Mouse (Mus musculus) small intestine, adult 2 months (tissue): ENCODE data around the gene Pde4b.

Source experiments
- CTCF ChIP-seq: fragments of 200-500 bp; IDR thresholded peaks from 2 replicates; pipeline ENCODE4 v1.5.1; 2012; ENCODE audit warnings: low read depth, mild to moderate bottlenecking, control low read depth, inconsistent platforms, low read length, moderate library complexity, mixed read lengths; ENCODE audit not compliant: insufficient replicate concordance, insufficient read length; ENCODE audit errors: extremely low read depth
- POLR2A ChIP-seq: fragments of 200-500 bp; IDR thresholded peaks from 2 replicates; pipeline ENCODE4 v1.6.1; 2012; ENCODE audit warnings: low read depth, mild to moderate bottlenecking, control low read depth, inconsistent platforms, low read length, moderate library complexity

DNA sequence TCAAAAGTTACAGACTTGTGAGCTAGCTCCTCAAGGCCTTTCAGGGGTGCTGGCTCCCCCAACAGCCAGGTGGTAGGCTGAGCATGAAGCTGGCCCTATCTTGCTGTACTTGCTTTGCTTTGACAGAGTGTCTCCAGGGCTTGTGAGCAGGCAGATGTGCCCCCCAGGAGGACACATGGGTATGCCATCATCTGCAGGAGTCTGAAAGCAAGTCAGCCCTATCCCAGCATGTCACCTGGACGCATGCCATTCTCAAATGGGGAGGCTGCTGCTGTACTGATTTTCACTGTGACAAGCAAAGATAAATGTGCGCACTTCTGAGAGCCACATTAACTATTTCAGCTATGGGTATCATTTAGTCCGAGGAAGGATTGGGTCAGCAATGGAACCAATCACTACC, 507.2 kb downstream of the Pde4b start:
- TF ChIP-seq POLR2A = no peak
- no peak for TF ChIP-seq CTCF
